Mouse (Mus musculus): Measurements from ENCODE around the gene Tulp2.

Tulp2 gene

GRCm38 (mm10) chr7:45555787-45556186 lies 74.1 kb downstream of the Tulp2 start:
- DNase-seq: peak; percentile 91 to 93

GRCm38 (mm10) chr7:45558907-45559306 lies 77.2 kb downstream of the Tulp2 start:
- no peak for DNase-seq

- no peak for DNase-seq
These were observed 78.6 kb downstream of the Tulp2 start for GRCm38 (mm10) chr7:45560241-45560640.

GRCm38 (mm10) chr7:45560843-45561623 lies 79.4 kb downstream of the Tulp2 start:
- DNase-seq: peak; percentile 89

- no peak for DNase-seq
These were observed 80.2 kb downstream of the Tulp2 start for GRCm38 (mm10) chr7:45561624-45562520.

- no peak for DNase-seq
These were observed 83.1 kb downstream of the Tulp2 start for GRCm38 (mm10) chr7:45564811-45565210.

- no peak for DNase-seq
These were observed 83.8 kb downstream of the Tulp2 start for GRCm38 (mm10) chr7:45565446-45565845.

GRCm38 (mm10) chr7:45567112-45567779 lies 85.6 kb downstream of the Tulp2 start:
- DNase-seq: no peak

GRCm38 (mm10) chr7:45567780-45568516 lies 86.3 kb downstream of the Tulp2 start:
- DNase-seq: peak; percentile 94 to 96

- no peak for DNase-seq
These were observed 87.2 kb downstream of the Tulp2 start for GRCm38 (mm10) chr7:45568601-45569473.

GRCm38 (mm10) chr7:45570103-45570741 lies 88.5 kb downstream of the Tulp2 start, which contains the start of gene Bcat2:
Gene Bcat2 (plus strand): TSS chr7:45570153.
- peak; percentile 81 to 87 for DNase-seq

GRCm38 (mm10) chr7:45571966-45572365 lies 90.3 kb downstream of the Tulp2 start:
- no peak for DNase-seq
